Mouse (Mus musculus) bone marrow macrophage, adult 2 months (primary cell): ENCODE measurements around the gene Osm. TPM values are rescaled to one million over a fixed set of nuclear protein-coding genes. Genes with fewer than 3 reads are reported as not detected.

Source experiments
- H3K27ac ChIP-seq: 2 replicates; pipeline ENCODE4 v1.5.1; 2012; ENCODE audit warnings: low read depth, low read length; ENCODE audit not compliant: insufficient read depth
- H3K4me1 ChIP-seq: 2 replicates; pipeline ENCODE4 v1.6.1; 2012; ENCODE audit warnings: low read length; ENCODE audit not compliant: control insufficient read depth, insufficient read depth
- H3K4me3 ChIP-seq: 2 replicates; pipeline ENCODE4 v1.5.1; 2012; ENCODE audit warnings: mild to moderate bottlenecking, low read length, moderate library complexity; ENCODE audit not compliant: insufficient read depth
- CTCF ChIP-seq: IDR thresholded peaks from 2 replicates; pipeline ENCODE4 v1.5.1; 2012; ENCODE audit warnings: low read depth, mild to moderate bottlenecking, low read length, moderate library complexity
- POLR2A ChIP-seq: IDR thresholded peaks from 2 replicates; pipeline ENCODE4 v1.6.1; 2012; ENCODE audit warnings: mild to moderate bottlenecking, low read depth, low read length, borderline replicate concordance
- polyA plus RNA-seq: library from polyadenylated mRNA; stranded (reverse); fragments of >200 nt; gene quantifications from 2 replicates; pipeline ENCODE4 v1.2.4, GENCODE M21; 2012; ENCODE audit not compliant: missing spikeins, insufficient read depth, insufficient read length

Gene Osm
- polyA plus RNA-seq, 1 experiment: 5.3 TPM

- peak overlapping the region; percentile 59 for H3K27ac ChIP-seq
- peaks cover 20% of the 10 kb centered on the region for H3K4me1 ChIP-seq
- H3K4me3 ChIP-seq: no peak overlapping the region
- TF ChIP-seq POLR2A (0 out of 2 replicates have a peak, but pooled peaks have one; percentile 8), CTCF (no peak)
Observed at GRCm38 (mm10) chr11:4222046-4222950, 13.9 kb upstream of the Osm start.

GRCm38 (mm10) chr11:4223393-4224188 is 12.6 kb upstream of the Osm start:
- TF ChIP-seq POLR2A: no peak
- no peak for TF ChIP-seq CTCF
- H3K4me1 ChIP-seq: peaks cover 22% of the 10 kb centered on the region
- no peak overlapping the region for H3K4me3 ChIP-seq
- no peak overlapping the region for H3K27ac ChIP-seq

GRCm38 (mm10) chr11:4224223-4224622 is 12.0 kb upstream of the Osm start:
- no peak for TF ChIP-seq CTCF
- TF ChIP-seq POLR2A: no peak
- H3K27ac ChIP-seq: no peak overlapping the region
- no peak overlapping the region for H3K4me3 ChIP-seq
- H3K4me1 ChIP-seq: peaks cover 26% of the 10 kb centered on the region

GRCm38 (mm10) chr11:4226569-4227325 is 9.5 kb upstream of the Osm start:
- H3K27ac ChIP-seq: no peak overlapping the region
- peaks cover 47% of the 10 kb centered on the region for H3K4me1 ChIP-seq
- no peak overlapping the region for H3K4me3 ChIP-seq
- no peak for TF ChIP-seq POLR2A
- TF ChIP-seq CTCF: no peak

- Histone ChIP-seq H3K4me1 (peaks cover 52% of the 10 kb centered on the region), H3K27ac (no peak overlapping the region), H3K4me3 (no peak overlapping the region)
- no peak for TF ChIP-seq POLR2A
- TF ChIP-seq CTCF: no peak
Observed at GRCm38 (mm10) chr11:4228463-4228862, 7.8 kb upstream of the Osm start.

- Histone ChIP-seq H3K4me1 (peaks cover 43% of the 10 kb centered on the region), H3K4me3 (no peak overlapping the region), H3K27ac (no peak overlapping the region)
- no peak for TF ChIP-seq CTCF
- no peak for TF ChIP-seq POLR2A
Observed at GRCm38 (mm10) chr11:4229841-4230240, 6.4 kb upstream of the Osm start.

- peaks cover 53% of the 10 kb centered on the region for H3K4me1 ChIP-seq
- TF ChIP-seq POLR2A (no peak), CTCF (no peak)
- no peak overlapping the region for H3K4me3 ChIP-seq
- no peak overlapping the region for H3K27ac ChIP-seq
Observed at GRCm38 (mm10) chr11:4231435-4231834, 4.8 kb upstream of the Osm start.

GRCm38 (mm10) chr11:4232644-4233043 is 3.6 kb upstream of the Osm start:
- no peak overlapping the region for H3K4me3 ChIP-seq
- no peak for TF ChIP-seq CTCF
- no peak for TF ChIP-seq POLR2A
- peaks cover 53% of the 10 kb centered on the region for H3K4me1 ChIP-seq
- peak overlapping the region; percentile 78 for H3K27ac ChIP-seq

- TF ChIP-seq POLR2A (no peak), CTCF (no peak)
- no peak overlapping the region for H3K27ac ChIP-seq
- H3K4me1 ChIP-seq: peaks cover 49% of the 10 kb centered on the region
- H3K4me3 ChIP-seq: no peak overlapping the region
Observed at GRCm38 (mm10) chr11:4235052-4235655, 1.1 kb upstream of the Osm start.
